Mouse (Mus musculus) urinary bladder, postnatal 25 days (tissue): ENCODE data around the gene Pop5.

Experiments used
- DNase-seq: peaks from one replicate; pipeline ENCODE4 v3.0.0; 2022; ENCODE audit warnings: low spot score

The Pop5 gene

DNA sequence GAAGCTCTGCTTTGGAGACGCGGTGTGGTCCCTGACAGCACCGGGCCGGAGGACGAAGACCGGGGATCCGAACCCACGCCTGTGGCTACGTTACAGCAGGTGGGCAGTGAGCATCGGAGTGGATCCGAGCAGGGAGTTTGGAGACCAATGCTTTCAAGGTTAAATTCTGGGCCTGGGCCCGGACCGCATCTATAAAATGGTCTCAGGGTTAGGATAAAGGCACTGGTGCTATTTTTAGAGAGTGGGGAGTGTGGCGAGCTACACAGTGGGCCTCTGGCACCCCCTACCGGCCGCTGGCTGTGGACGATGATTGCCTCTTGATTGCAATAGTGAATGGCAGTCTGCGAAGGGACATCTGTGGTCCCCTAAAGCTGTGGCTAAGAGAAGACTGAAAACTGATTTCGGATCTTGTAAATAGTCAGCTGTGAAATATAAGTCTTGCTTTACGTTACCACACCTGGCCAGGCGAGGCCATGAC, at the start of gene Pop5:
Gene Pop5, plus strand, starts transcription at position 51 of the 478 bp plus-strand sequence.
- peak; percentile 92 for DNase-seq

DNA sequence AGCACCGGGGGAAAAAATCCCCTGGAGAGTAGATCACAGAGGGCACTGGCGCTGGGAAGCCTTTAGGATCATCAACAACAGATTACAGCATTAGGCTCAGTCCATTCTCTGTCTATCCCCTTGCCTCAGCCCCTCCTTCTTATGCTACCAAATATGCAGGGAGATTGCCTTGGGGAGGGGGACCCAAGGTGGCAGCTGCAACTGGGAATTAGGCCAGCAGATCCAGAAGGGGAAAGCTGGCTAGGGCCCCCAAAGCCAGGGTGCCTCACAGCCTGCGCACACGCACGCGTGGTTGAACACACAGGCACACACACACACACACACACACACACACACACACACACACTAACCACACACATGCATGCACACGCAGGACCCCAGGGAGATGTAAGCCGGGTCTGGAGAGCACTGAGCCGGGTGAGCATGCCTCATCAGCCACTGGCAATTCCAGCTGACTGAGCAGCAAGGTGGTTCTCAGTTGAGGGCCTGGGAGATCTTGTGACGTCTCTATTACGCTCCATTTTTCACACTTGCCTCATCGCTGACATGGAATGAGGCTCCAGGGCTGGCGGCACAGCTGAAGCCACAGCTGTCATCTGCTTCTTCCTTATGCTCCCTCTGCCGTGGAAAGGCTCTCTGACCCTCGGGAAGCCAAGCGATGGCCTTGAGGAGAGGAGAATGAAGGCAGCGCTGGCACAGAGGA, 49.1 kb upstream of the Pop5 start:
- DNase-seq: no peak

DNA sequence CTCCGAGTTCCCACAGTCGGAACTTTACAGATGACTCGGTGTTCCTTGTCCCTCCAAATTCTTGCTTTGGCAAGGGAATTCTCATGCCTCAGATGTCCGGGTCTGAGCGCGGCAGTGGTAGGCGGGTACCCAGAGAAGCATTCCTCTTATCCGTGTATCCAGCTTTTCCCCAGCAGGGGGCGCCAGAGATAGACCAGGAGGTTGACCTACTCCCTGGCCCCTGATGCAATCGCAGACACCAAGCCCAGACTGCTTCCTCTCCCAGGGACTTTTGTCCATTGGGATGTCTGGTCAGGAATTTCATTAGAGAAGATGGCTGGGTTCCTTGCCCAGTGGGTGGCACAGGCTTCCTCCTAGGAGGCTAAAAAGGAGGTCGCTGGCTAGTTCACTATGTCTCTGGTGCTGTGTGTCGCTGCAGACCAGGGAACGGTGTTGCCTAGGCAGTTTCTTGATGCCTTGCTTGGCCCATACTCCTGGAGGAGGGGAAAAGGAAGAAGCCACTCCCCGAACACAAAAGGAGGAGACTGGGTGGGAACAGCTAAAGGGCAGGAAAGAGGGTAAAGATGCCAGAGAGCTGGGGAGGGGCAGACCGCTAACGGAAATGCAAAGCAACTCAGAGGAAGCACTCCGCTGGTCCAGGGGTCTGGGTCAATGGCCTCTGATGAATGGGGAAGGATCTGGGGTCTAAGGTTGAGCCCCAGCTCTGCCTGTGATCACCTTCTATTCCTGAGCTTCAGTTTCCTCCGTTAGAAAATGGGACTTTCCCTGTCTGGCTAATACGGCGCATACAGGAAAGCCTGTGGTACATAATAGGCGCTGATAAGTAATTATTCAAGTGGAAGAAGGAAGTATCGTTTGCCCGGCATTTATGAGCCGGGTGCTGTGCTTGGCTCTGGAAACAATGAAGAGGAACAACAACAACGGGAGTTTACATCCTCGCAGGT, 48.2 kb upstream of the Pop5 start:
- DNase-seq: peak; percentile 98

DNA sequence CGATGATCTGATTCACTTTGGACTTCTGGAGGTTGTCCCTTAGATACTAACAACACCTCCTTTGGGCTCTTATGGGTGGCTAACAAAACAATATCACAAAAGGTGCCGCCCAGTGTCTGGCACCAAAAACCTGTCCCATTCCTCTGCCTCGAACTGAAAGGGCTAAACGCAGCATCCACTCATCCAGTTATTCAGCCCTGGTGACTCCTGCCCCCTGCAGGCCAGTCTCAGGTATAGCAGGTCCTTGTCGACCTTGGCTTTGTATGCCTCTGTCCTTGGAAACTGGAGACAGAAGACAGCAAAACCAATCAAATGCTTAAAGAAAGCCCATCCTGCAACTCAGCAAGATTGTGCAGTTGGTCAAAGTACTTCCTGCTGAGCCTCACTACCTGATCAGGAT, 46.8 kb upstream of the Pop5 start:
- DNase-seq: no peak

DNA sequence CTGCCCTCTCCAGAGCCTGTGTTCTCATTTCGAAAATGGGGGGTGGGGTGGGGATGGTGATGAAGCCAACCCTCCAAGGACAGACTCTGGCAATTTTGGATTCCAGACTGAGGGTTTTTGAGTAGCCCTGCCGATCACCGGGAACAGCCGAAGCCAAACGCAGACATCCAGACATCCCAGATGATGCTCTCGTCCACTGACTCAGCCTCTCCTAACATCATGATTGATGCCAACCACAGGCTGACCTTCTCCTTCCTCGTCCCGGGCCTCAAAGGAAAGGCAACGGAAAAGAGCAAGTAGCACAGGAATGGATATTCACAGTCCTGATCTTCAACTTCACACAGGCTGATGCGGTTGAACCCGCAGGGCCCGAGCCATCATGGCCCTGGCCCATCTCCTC, 45.6 kb upstream of the Pop5 start:
- DNase-seq: no peak

DNA sequence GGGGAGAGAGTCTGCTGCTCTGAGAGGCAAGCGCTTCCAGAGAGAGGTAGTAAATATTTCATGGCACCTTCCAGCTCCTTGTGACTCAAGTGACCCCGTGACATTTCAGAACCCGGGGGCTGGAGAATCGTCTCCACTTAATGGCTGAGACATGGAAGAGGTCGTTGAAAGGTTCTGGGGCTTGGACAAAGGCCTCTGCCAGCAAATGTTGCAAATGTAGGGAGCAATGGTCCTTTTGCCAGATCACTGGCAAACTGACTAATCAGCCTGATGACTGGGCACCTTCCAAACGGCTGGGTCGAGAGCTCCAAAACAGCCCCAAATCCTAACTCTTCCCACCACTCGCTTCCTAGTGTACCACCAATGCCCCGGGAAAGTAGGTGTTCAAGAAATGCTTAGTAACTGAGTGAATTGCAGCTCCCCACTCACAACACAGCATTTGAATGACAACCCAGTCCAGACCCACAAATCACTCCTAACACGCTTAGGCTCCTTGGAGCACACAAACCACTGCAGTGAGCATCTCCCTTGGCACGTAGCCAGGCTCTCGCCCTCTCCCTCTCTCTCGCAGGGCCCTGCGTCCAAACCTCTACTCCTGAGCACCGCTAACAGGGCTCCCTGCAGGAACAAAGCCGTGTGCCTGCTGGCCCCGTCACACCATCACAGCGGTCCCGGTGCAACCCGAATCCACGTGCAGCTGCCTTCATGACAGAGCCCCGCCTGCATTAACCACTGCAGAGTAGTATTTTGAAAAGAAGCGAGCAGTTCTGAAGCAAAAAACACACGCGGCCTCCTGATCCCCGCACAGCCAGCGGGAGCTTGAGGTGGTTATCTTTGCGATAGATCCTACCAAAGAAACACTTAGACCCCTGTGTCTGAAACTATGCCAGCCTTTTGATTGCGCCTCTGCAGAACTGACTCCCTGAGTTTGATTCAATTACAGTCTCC, 43.5 kb upstream of the Pop5 start:
- no peak for DNase-seq

DNA sequence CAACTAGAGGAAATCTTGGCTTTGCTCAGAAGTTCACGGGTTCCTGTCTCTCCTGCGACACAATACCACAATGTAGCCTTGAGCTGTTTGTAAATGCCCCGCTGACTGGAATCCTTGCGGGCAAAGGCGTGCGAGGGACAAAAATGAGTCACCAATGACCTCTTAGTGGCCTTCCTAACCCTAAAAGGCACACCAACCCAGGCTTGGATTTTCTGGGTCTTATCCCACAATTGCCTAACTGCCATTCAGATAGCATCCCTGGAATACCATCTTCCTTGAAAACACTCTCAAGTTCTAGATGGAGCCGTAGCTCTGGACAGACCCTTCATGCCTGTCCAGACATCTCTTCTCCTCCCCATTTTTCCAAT, 42.8 kb upstream of the Pop5 start:
- no peak for DNase-seq

DNA sequence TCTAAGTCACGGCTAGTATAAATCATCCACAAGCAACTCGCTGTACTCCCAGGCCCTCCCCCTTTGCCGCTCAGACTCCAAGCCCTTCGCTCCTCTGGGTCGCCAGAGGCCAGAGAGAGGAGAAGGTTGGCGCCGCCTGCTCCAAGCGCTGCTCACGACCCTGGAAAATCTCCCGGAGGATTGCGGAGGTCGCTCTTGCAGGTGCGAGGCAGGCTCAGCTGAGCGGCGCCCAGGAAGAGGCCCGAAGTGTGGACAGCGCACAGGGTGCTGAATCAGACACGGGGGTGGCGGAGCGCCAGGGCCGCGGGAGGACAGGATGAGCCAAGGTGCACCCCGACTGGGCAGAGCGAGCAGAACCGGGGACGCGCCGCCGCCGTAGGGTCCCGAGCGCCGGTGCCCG, 42.4 kb upstream of the Pop5 start:
- DNase-seq: peak; percentile 67

DNA sequence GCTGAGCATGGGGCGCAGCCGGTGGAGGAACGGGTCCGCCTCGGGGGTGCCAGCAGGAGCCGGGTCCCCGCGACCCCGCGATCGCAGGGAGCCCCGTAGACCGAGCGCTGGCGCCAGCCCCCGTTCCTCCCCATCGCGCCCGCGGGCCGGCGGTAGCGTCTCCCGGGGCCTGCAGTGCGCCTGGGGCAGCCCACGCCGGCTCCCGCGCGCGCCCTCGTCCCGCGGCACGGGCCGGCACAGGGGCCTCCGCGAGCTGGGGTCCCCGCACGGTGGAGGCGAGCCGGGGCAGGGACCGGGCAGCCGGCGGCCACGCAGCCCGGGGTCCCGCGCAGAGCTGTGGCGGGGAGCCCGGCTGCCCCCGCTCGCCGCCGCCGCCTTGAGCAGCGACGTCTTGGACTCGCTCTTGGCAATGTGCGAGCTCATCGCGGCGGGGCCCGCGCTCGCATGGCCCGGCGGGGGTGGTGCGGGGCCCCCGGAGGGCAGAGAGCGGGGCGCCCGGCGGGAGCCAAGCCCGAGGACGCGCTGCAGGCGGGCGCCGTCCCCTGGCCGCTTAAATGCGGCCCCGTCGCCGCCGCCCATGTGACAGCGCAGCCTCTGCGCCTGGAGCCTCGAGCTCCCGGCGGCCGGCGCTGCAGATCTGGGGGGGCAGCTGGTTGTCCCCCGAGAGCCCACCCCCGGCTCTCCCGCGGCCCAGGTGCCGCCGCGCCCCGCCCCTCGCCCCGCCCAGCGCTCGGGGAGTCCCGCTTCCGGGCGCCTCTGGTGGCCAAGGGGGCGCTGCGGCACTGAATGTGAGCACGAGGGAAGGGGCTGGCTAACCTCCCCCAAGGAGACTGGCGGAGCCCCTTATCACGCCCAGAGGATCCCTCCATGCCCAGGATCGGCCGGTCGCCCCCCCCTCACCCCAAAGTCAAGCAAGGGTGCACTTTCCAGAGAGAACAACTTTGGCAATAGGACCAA, 41.7 kb upstream of the Pop5 start, which contains the start of gene Cabp1:
Gene Cabp1, minus strand, starts transcription at position 713 of the 957 bp plus-strand sequence.
- no peak for DNase-seq

DNA sequence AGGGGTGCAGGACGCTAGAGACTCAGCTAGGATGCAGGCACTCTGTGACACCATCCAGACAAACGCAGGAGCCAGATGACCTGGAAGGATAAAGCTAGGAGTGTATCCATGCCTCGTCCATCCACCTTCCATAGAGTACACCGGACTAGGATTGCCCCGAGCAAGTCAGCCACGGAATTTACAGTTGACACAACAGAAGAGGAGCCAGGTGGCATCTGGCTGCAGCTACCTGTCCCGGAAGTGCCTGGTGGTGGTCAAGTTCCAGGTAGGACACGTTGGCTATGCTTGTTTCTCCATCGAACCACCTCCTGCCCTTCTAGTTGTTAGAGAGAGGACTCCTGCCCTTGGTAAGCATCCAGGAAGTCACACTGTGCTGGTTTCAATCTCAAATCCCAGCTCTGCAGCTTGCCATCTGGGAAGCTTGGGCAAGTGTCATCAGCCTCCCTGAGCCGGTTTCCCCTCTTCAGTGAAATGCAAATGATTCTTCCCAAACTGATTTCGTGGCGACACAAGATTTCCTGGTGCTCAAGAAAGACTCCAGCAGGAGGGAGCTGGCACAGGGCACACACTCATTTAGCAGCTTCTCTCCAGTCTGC, 40.9 kb upstream of the Pop5 start:
- DNase-seq: no peak

DNA sequence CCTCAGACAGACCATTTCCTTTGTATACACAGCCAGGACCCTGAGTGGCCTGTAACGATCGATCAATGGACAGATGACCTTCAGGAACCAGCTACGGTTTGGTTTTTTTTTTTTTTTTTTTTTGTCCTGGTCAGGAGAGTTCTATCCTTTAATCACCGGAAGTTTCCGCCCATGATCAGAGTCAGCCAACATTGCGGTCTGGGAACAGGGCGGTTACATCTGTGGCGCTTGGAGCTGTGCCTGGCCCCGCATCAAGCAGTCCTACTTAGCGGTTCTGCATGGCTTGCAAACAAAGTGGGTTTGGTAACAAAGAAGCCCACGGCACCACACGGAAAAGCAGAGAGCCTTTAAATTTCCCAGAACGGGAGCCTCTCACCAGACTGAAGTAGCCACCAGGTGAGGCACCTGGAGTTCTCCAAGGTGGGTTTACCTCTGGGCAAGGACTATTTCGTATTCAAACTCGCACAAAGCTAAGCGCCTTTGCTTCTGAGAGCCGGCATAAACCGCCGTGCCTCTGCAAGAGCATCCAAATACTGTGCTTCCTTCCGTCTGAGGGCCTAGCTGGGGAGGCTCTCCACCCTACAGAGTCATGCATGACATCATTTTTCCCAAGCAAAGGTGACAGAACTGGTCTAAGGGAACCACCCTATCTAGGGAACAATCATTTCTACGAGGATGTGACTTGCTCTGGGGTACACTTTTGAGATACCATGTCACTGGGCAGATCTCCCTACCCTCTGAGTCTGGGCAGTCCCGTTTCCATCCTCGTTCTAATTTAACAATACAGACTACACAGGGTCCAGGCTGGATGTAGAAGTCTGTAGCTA, 31.7 kb upstream of the Pop5 start:
- DNase-seq: no peak

DNA sequence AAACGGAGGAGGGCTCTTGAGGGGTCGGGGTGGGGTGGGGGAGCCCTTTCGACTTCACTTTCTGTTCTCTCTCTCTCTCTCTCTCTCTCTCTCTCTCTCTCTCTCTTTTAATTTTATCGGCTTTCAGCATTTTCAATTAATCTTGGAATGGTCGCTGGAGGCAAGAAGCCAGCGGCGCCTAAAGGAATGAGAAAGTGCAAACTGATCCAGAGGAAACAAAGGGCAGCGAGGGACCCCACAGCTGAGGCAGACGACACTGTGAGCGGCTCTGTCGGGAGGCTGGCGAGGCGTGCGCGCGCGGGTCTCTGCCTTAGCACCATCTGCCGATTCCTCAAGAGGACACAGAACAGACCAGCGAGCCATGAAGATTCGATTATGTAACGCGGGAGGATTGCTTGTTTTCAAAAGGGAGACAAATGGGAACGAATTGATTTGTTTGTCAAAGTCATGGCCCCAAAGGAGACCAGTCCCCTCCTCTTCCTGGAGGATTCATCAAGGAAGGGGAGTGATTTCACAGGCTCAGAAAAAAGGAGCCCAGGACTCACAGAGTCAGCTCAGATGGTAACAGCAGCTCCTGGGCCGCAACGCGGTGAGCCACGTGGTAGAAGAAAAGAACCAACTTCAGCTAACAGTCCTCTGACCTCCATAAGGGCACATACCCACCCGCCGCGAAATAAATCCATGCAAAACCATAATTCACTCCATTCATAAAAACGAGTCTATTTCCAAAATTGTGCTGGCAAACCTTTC, 30.9 kb upstream of the Pop5 start:
- no peak for DNase-seq

DNA sequence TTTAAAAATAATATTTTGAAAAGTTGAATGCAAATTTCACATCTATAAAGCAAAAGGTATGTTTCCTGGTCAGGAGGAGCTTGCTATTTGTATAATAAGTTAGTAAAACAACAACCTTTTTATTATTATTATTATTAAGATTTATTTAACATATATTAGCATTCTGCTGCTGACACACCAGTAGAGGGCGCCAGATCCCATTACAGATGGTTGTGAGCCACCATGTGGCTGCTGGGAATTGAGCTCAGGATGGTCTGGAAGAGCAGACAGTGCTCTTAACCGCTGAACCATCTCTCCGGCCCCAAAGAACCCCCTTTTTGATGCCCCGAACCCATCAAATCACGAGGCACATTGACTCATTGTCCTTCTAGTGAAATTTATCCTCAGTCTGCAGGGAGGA, 28.4 kb upstream of the Pop5 start:
- DNase-seq: no peak

DNA sequence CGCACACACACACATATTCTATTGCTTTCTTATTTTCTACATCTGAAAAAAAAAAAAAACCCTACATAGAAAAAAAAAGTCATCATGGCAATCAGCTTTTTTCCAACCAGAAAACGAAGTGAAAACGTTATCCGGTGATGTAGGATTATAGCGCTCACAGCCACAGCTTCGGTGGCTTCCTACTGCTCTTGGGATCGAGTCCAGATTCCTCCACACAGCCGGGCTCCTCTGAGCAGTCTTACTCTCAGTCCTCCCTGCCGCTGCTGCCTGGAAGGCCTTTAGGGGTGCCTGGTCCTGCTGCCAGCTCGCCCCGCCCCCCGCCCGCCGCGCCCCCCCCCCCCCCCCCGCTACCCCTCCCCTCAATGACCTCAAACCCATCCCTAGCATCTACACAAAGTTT, 27.7 kb upstream of the Pop5 start:
- DNase-seq: no peak

DNA sequence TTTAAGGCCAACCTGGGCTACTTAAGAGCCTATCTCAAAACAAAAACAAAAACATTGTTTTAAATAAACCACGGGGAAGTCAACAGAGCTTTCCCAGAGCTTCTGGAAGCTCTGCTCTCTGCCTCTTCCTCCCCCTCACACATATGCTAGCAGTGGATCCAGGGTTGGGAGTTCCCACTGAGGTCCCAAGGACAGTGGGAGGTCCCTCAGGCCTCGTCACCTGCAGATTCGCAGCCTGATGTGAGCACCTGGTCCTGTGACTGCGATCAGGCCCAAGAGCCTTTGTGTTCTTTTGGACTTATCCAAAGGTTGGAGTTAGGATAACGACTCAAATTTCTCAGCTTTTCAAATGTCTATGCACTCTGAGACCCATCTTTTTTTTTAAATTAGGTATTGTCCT, 27.0 kb upstream of the Pop5 start:
- no peak for DNase-seq

DNA sequence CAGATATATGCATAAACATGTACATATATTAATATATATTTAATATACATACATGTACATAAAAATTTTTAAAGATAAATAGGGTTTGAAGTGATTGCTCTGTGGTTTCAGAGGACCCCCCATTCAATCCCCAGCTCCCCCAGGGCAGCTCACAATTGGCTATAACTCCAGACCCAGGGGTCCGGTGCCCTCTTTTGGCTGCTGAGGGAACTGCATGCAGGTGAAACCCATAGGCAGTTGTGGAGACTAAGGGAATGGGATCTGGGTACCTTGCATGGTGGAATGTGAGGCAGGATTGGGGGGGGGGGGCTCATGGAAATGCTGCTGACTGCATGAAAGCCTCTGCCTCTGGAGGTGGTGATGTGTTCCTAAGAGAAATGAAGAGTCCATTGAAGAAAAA, 25.3 kb upstream of the Pop5 start:
- no peak for DNase-seq

DNA sequence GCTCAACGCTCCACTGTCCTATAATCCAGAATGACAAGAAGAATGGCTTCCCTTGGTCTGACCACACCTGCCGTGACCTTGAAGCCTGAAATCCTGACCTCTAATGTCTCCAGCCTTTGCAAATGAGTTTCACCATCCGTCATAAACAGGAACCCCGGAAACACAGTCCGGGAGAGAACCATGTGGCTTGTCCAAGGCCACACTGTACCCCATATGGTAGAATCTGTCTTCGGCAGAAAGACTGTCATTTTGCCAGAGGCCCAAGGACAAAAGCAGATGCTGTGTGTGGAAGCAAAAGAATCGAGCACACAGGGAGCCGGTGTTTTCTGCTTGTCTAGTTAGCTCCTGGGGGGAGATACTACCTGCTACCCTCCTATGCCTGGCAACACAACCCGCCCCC, 23.2 kb upstream of the Pop5 start:
- DNase-seq: no peak

DNA sequence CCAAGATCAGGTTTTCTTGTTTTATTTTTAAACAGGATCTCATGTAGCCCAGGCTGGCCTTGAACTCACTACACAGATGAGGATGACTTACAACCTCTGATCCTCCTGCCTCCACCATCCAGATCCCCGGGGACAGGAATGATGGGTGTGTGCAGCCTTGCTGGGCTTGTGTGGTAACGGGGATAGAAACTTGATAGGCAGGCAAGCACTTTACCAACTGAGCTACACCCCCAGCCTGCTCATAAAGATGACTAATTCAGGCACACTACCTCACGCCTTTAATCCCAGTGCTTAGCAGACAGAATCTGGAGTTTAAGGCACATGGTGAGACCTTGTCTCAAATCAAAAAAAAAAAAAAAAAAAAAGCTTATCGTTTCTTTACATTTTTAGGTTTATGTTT, 22.8 kb upstream of the Pop5 start:
- no peak for DNase-seq

DNA sequence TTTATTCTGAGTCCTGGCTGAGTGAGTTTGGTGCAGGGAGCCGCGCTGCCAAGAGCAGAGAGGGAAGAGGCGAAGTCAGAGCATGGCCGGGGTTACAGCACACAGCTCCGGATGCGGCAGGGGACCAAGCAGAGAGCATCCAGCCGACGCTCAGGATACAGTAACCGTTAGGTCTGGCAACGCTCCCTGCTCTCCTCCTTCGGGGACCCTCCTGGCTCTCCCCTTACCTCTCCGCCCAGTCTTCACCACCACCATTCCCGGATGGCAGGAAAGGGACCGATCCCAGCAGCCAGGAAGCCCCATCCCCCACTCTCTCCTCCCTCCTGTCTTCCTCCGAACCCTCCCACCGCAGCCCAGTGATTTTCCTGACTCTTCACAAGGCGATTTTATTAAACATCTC, 20.8 kb upstream of the Pop5 start:
- DNase-seq: no peak
